In genomic region chr5:5559798-5560197, GRCm38 (mm10) we compare ENCODE assay signal across 8 mouse cellular contexts. TPM values are rescaled to one million over a fixed set of nuclear protein-coding genes. Genes with fewer than 3 reads are reported as not detected.
A peak's percentile ranks its signal among the peaks of the same experiment; 100 is the strongest.
DNase-seq lines count a peak whose midpoint lies in the region; ATAC-seq and TF ChIP-seq lines count a peak whose summit lies in the region.

No protein-coding gene starts in this region.

- peak overlapping the region; percentile 52 for H3K27ac ChIP-seq in lung, embryonic 15.5 days
- no peak overlapping the region for H3K27ac ChIP-seq in embryonic fibroblast, embryonic 13.5 days (ENCODE audit: insufficient read depth, low read length)
- H3K27ac ChIP-seq in intestine, postnatal 0 days (ENCODE audit: low read depth, low read length): no peak overlapping the region
- H3K27ac ChIP-seq in neural tube, embryonic 14.5 days (ENCODE audit: low read depth, low read length): peak overlapping the region; percentile 65; the same call in 1 of the 2 replicates

- peak overlapping the region; percentile 72 for H3K9ac ChIP-seq in lung, embryonic 15.5 days
- peak overlapping the region; percentile 79 for H3K9ac ChIP-seq in intestine, postnatal 0 days (ENCODE audit: low read depth, low read length)
- peak overlapping the region; percentile 52 for H3K9ac ChIP-seq in neural tube, embryonic 14.5 days (replicated peaks; ENCODE audit: low read depth, low read length)

- peak overlapping the region; percentile 78 for H3K4me3 ChIP-seq in lung, embryonic 15.5 days
- peak overlapping the region; percentile 65 for H3K4me3 ChIP-seq in embryonic fibroblast, embryonic 13.5 days (ENCODE audit: insufficient read depth, low read length)
- peak overlapping the region; percentile 78 for H3K4me3 ChIP-seq in intestine, postnatal 0 days (ENCODE audit: low read depth, low read length)
- peak overlapping the region; percentile 53 for H3K4me3 ChIP-seq in neural tube, embryonic 14.5 days (ENCODE audit: low read depth, low read length)

- no peaks in the 10 kb centered on the region; the same call in 1 of the 2 replicates for H3K36me3 ChIP-seq in lung, embryonic 15.5 days
- H3K36me3 ChIP-seq in intestine, postnatal 0 days (ENCODE audit: control insufficient read depth, insufficient read depth): peaks cover 4% of the 10 kb centered on the region; the same call in 1 of the 2 replicates
- H3K36me3 ChIP-seq in neural tube, embryonic 14.5 days (ENCODE audit: control insufficient read depth, insufficient read depth, low read length): no peaks in the 10 kb centered on the region

- WGBS in lung, embryonic 15.5 days: 34% methylated on average over 8 of the region's 8 CpGs
- WGBS in intestine, postnatal 0 days: 34% methylated on average over 8 of the region's 8 CpGs
- 40% methylated on average over 8 of the region's 8 CpGs for WGBS in neural tube, embryonic 14.5 days

- ATAC-seq in lung, embryonic 15.5 days (ENCODE audit: borderline replicate concordance, extremely low read depth, low FRiP score, low TSS enrichment): no peak
- no peak for ATAC-seq in intestine, postnatal 0 days
- ATAC-seq in neural tube, embryonic 14.5 days (ENCODE audit: low read depth): peak; percentile 29; the same call in 1 of the 2 replicates

- TF ChIP-seq CTCF in embryonic fibroblast, embryonic 13.5 days (IDR thresholded peaks at IDR 0.05; ENCODE audit: borderline replicate concordance, insufficient read depth, low read length): no peak
- no peak for TF ChIP-seq CTCF in intestine, postnatal 0 days (IDR thresholded peaks at IDR 0.05; ENCODE audit: low read depth)

- DNase-seq in lung, adult 18-20 months: no peak
- DNase-seq in embryo, embryonic 11 days: no peak
- DNase-seq in spleen, postnatal 14 days (ENCODE audit: low spot score in 2 of 2): no peak
- no peak for DNase-seq in thymus, postnatal 10 days (ENCODE audit: low spot score in 2 of 2)

- H3K4me2 ChIP-seq in lung, embryonic 15.5 days: peak overlapping the region; percentile 64
- peak overlapping the region; percentile 76 for H3K4me2 ChIP-seq in intestine, postnatal 0 days (replicated peaks; ENCODE audit: low read depth)
- H3K4me2 ChIP-seq in neural tube, embryonic 14.5 days (ENCODE audit: low read depth, low read length): peak overlapping the region; percentile 70

- peaks cover 15% of the 10 kb centered on the region for H3K4me1 ChIP-seq in lung, embryonic 15.5 days
- peaks cover 4% of the 10 kb centered on the region; the same call in 1 of the 2 replicates for H3K4me1 ChIP-seq in embryonic fibroblast, embryonic 13.5 days (ENCODE audit: control insufficient read depth, insufficient read depth, low read length)
- H3K4me1 ChIP-seq in intestine, postnatal 0 days (replicated peaks; ENCODE audit: control insufficient read depth, insufficient read depth, low read length): no peaks in the 10 kb centered on the region
- H3K4me1 ChIP-seq in neural tube, embryonic 14.5 days (ENCODE audit: control insufficient read depth, insufficient read depth, low read length): peaks cover 4% of the 10 kb centered on the region; the same call in 1 of the 2 replicates

- no peaks in the 10 kb centered on the region for H3K9me3 ChIP-seq in lung, embryonic 15.5 days
- H3K9me3 ChIP-seq in intestine, postnatal 0 days (ENCODE audit: control insufficient read depth): no peaks in the 10 kb centered on the region
- H3K9me3 ChIP-seq in neural tube, embryonic 14.5 days (ENCODE audit: control insufficient read depth, low read length): no peaks in the 10 kb centered on the region

- no peak for TF ChIP-seq POLR2A in embryonic fibroblast, embryonic 13.5 days (IDR thresholded peaks at IDR 0.05; ENCODE audit: low read depth, low read length)

- H3K27me3 ChIP-seq in lung, embryonic 15.5 days: no peaks in the 10 kb centered on the region
- no peaks in the 10 kb centered on the region for H3K27me3 ChIP-seq in intestine, postnatal 0 days (replicated peaks; ENCODE audit: control insufficient read depth, insufficient read depth, low read length)
- H3K27me3 ChIP-seq in neural tube, embryonic 14.5 days (ENCODE audit: control insufficient read depth, insufficient read depth, low read length): no peaks in the 10 kb centered on the region

RNA-seq across cellular contexts. Expression of gene Gtpbp10, which starts 0.5 kb away (rescaled TPM):
- 23.2 and 24.7 TPM in 2 replicates for polyA plus RNA-seq in lung, embryonic 15.5 days (2015; fragmentation: Nextera tagmentation; extraction: Ambion mirVana)
- 32.0 and 33.0 TPM in 2 replicates for polyA plus RNA-seq in embryonic fibroblast, embryonic 13.5 days (2011; ENCODE audit: insufficient read length, low read depth, missing spikeins)
- polyA plus RNA-seq in intestine, postnatal 0 days (2015; fragmentation: Nextera tagmentation; extraction: Ambion mirVana): 12.7 TPM in 2 replicates
- 21.7 and 23.4 TPM in 2 replicates for polyA plus RNA-seq in neural tube, embryonic 14.5 days (2014; fragmentation: Nextera tagmentation; extraction: Ambion mirVana)

RNA-seq across cellular contexts. Expression of gene Gm8773, which starts 13.8 kb away (rescaled TPM):
- 0.83 and 1.0 TPM in 2 replicates for polyA plus RNA-seq in lung, embryonic 15.5 days (2015; fragmentation: Nextera tagmentation; extraction: Ambion mirVana)
- polyA plus RNA-seq in embryonic fibroblast, embryonic 13.5 days (2011; ENCODE audit: insufficient read length, low read depth, missing spikeins): 1.8 and 2.6 TPM in 2 replicates
- 1.3 TPM in 2 replicates for polyA plus RNA-seq in intestine, postnatal 0 days (2015; fragmentation: Nextera tagmentation; extraction: Ambion mirVana)
- 14.1 and 14.9 TPM in 2 replicates for polyA plus RNA-seq in neural tube, embryonic 14.5 days (2014; fragmentation: Nextera tagmentation; extraction: Ambion mirVana)

RNA-seq across cellular contexts. Expression of gene Cldn12, which starts 45.0 kb away (rescaled TPM):
- polyA plus RNA-seq in lung, embryonic 15.5 days (2015; fragmentation: Nextera tagmentation; extraction: Ambion mirVana): 14.4 and 15.4 TPM in 2 replicates
- 29.4 and 29.7 TPM in 2 replicates for polyA plus RNA-seq in embryonic fibroblast, embryonic 13.5 days (2011; ENCODE audit: insufficient read length, low read depth, missing spikeins)
- 14.6 and 15.1 TPM in 2 replicates for polyA plus RNA-seq in intestine, postnatal 0 days (2015; fragmentation: Nextera tagmentation; extraction: Ambion mirVana)
- 17.0 and 19.3 TPM in 2 replicates for polyA plus RNA-seq in neural tube, embryonic 14.5 days (2014; fragmentation: Nextera tagmentation; extraction: Ambion mirVana)

Comparison
In these comparisons a context has a peak if more than half of its experiments do, and no peak if none do; other contexts are left out.
1. H3K27ac ChIP-seq: peak in lung, embryonic 15.5 days (single experiment) and neural tube, embryonic 14.5 days (single experiment); none in embryonic fibroblast, embryonic 13.5 days (single experiment) and intestine, postnatal 0 days (single experiment).
2. Peak in every context shown above with its lines, with median percentiles within 50 percentile points of each other: H3K4me2 ChIP-seq, H3K4me3 ChIP-seq and H3K9ac ChIP-seq.